Mouse (Mus musculus) thymus, postnatal 25 days (tissue): ENCODE data around the gene Pank2.
"Not testable (repeated sequence)": the region's sequence is repeated elsewhere in the genome, so short reads cannot be mapped to it uniquely, and the experiment has no call there.

ENCODE experiments used
- DNase-seq: peaks from one replicate; pipeline ENCODE4 v3.0.0; 2022

Pank2 gene

GRCm38 (mm10) chr2:131261481-131262212, 648 bp upstream of the Pank2 start:
- no peak for DNase-seq

- peak; percentile 26 for DNase-seq
These were observed 680 bp downstream of the Pank2 start for GRCm38 (mm10) chr2:131262680-131263670.

- peak; percentile 5 for DNase-seq
These were observed 1.7 kb downstream of the Pank2 start for GRCm38 (mm10) chr2:131264027-131264426.

- no peak for DNase-seq
These were observed 2.8 kb downstream of the Pank2 start for GRCm38 (mm10) chr2:131265056-131265455.

- no peak for DNase-seq
These were observed 13.2 kb downstream of the Pank2 start for GRCm38 (mm10) chr2:131275493-131275892.

- no peak for DNase-seq
These were observed 14.4 kb downstream of the Pank2 start for GRCm38 (mm10) chr2:131276722-131277121.

GRCm38 (mm10) chr2:131281596-131281995, 19.3 kb downstream of the Pank2 start:
- no peak for DNase-seq

- DNase-seq: no peak
These were observed 24.0 kb downstream of the Pank2 start for GRCm38 (mm10) chr2:131286276-131286675.

- no peak for DNase-seq
These were observed 28.4 kb downstream of the Pank2 start for GRCm38 (mm10) chr2:131290669-131291068.

- no peak for DNase-seq
These were observed 34.5 kb downstream of the Pank2 start for GRCm38 (mm10) chr2:131296746-131297261.

- DNase-seq: not testable (repeated sequence)
These were observed 36.4 kb downstream of the Pank2 start for GRCm38 (mm10) chr2:131298674-131299073.

- DNase-seq: no peak
These were observed 38.2 kb downstream of the Pank2 start for GRCm38 (mm10) chr2:131300485-131300884.

GRCm38 (mm10) chr2:131301635-131302034, 39.3 kb downstream of the Pank2 start:
- no peak for DNase-seq

- no peak for DNase-seq
These were observed 42.2 kb downstream of the Pank2 start for GRCm38 (mm10) chr2:131304497-131304896.

- not testable (repeated sequence) for DNase-seq
These were observed 42.9 kb downstream of the Pank2 start for GRCm38 (mm10) chr2:131305226-131305625.

GRCm38 (mm10) chr2:131307391-131307790, 45.1 kb downstream of the Pank2 start:
- DNase-seq: no peak

- no peak for DNase-seq
These were observed 45.5 kb downstream of the Pank2 start for GRCm38 (mm10) chr2:131307822-131308221.

- DNase-seq: no peak
These were observed 47.0 kb downstream of the Pank2 start for GRCm38 (mm10) chr2:131309296-131309695.

- DNase-seq: no peak
These were observed 53.9 kb downstream of the Pank2 start for GRCm38 (mm10) chr2:131316167-131316566.

GRCm38 (mm10) chr2:131319401-131319800, 57.1 kb downstream of the Pank2 start:
- DNase-seq: no peak

- DNase-seq: peak; percentile 45
These were observed 58.9 kb downstream of the Pank2 start for GRCm38 (mm10) chr2:131321192-131321591.

- DNase-seq: no peak
These were observed 61.4 kb downstream of the Pank2 start for GRCm38 (mm10) chr2:131323675-131324074.

GRCm38 (mm10) chr2:131326044-131326443, 63.7 kb downstream of the Pank2 start:
- DNase-seq: no peak
